Mouse (Mus musculus) lung, adult 2 months (tissue): ENCODE results near the gene Gpr3. TPM values are rescaled to one million over a fixed set of nuclear protein-coding genes. Genes with fewer than 3 reads are reported as not detected.

Source experiments
- DNase-seq: peaks from one replicate; pipeline ENCODE4 v3.0.0; 2022
- H3K4me1 ChIP-seq: fragments of 200-500 bp; 2 replicates; pipeline ENCODE4 v1.6.1; 2011; ENCODE audit warnings: low read length; ENCODE audit not compliant: control insufficient read depth, insufficient read depth
- H3K4me3 ChIP-seq: fragments of 200-500 bp; replicated peaks from 2 replicates; pipeline ENCODE3; 2011; ENCODE audit warnings: low read depth, mild to moderate bottlenecking, control low read depth, low read length; ENCODE audit errors: extremely low read depth
- CTCF ChIP-seq: fragments of 200-500 bp; IDR thresholded peaks from 2 replicates; pipeline ENCODE4 v1.5.1; 2011; ENCODE audit warnings: mild to moderate bottlenecking, low read length, control low read depth; ENCODE audit not compliant: insufficient read depth
- POLR2A ChIP-seq: fragments of 200-500 bp; IDR thresholded peaks from 2 replicates; pipeline ENCODE4 v1.6.1; 2011; ENCODE audit warnings: low read depth, mild to moderate bottlenecking, control low read depth, low read length, borderline replicate concordance; ENCODE audit errors: extremely low read depth
- WGBS: fragments of 180-500 bp; shearing (Covaris S2); methylation state at CpG from one replicate; pipeline ENCODE4 v1.1.7; 2018; 5-methylcytosine and 5-hydroxymethylcytosine counted together
- polyA plus RNA-seq: library from polyadenylated mRNA; depleted of rRNA; stranded (reverse); fragments of >200 nt; gene quantifications from 2 replicates; pipeline ENCODE4 v1.2.3, GENCODE M21; 2012; rRNA removed

The Gpr3 gene
- polyA plus RNA-seq = 0.18 and 0.60 TPM in 2 replicates

GRCm38 (mm10) chr4:133211751-133212561 lies at the start of gene Gpr3, which contains the start of gene Cd164l2:
Gene Gpr3, minus strand, starts transcription at chr4:133212536.
Gene Cd164l2, plus strand, starts transcription at chr4:133212131.
- Histone ChIP-seq H3K4me1 (peaks cover 6% of the 10 kb centered on the region), H3K4me3 (peak within 1 kb of the TSS; percentile 38)
- no peak for TF ChIP-seq POLR2A
- TF ChIP-seq CTCF = no peak
- DNase-seq = no peak
- WGBS = 4% methylated on average over 52 of the region's 52 CpGs

DNA sequence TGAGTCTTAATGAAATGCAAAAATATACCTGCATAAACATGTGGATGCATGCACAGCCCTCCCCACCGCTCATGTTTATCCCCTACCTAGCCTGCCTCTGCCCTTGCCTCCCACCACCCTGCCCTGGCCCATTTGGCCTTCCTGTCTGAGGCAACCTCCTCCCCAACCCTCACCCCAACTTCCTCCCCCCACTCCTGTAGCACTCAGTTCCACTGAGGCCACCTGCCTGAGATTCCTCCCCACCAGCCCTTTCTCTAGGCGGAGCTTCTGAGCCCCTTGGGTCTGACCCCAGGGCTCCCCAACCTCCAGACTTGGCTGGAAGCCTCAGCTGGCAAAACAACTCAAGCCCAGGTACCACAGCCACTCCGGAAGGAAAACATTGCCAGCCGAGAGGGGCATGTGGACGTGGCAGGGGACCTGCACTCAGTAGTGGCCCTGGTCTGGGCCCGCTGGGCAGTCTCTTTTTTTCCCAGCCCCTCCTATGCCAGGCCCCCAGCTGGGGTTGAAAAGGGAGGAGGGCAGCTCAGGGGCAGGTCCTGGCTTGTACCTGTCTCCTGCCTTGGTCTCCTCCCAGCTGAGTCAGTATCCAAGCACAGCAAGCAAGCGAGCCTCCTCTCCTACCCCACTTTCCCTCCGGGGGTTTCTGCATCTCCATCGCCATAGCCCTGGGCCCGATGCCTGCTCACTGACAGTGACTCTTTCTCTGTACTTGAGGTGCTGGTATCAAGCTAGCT lies 49.5 kb upstream of the Gpr3 start:
- 44% methylated on average over 10 of the region's 10 CpGs for WGBS
- no peak for DNase-seq
- TF ChIP-seq POLR2A = no peak
- no peak for TF ChIP-seq CTCF
- Histone ChIP-seq H3K4me3 (no peak overlapping the region), H3K4me1 (no peaks in the 10 kb centered on the region)

GRCm38 (mm10) chr4:133257798-133258408 lies 45.6 kb upstream of the Gpr3 start:
- H3K4me1 ChIP-seq = no peaks in the 10 kb centered on the region
- WGBS = 75% methylated on average over 12 of the region's 12 CpGs
- no peak for TF ChIP-seq CTCF
- TF ChIP-seq POLR2A = no peak
- no peak for DNase-seq
- no peak overlapping the region for H3K4me3 ChIP-seq

GRCm38 (mm10) chr4:133257230-133257629 lies 44.9 kb upstream of the Gpr3 start:
- H3K4me3 ChIP-seq = no peak overlapping the region
- WGBS = 43% methylated on average over 12 of the region's 12 CpGs
- TF ChIP-seq POLR2A = no peak
- TF ChIP-seq CTCF = no peak
- peak; percentile 38 for DNase-seq
- no peaks in the 10 kb centered on the region for H3K4me1 ChIP-seq

DNA sequence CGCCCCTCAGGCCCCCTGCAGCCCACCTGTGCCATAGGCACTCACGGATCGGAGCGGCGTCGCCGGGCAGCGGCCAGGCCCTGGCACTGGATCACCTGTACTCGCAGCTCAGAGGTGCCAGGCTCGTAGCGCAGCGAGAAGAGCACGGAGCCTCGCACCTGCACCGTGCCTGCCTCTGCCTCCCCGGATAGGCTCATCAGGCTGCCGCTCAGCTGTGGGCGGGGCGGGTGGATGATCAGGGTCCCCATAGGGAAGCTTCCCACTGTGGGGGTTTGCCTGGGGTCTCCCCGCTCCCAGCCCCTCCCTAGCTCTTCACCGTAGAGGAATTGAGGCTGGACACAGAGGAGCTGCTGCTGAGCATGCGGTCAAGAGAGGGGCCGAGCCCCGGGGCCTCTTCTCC lies 44.5 kb upstream of the Gpr3 start:
- TF ChIP-seq POLR2A (no peak), CTCF (no peak)
- H3K4me1 ChIP-seq = no peaks in the 10 kb centered on the region
- H3K4me3 ChIP-seq = no peak overlapping the region
- DNase-seq = no peak
- WGBS = 31% methylated on average over 24 of the region's 24 CpGs

DNA sequence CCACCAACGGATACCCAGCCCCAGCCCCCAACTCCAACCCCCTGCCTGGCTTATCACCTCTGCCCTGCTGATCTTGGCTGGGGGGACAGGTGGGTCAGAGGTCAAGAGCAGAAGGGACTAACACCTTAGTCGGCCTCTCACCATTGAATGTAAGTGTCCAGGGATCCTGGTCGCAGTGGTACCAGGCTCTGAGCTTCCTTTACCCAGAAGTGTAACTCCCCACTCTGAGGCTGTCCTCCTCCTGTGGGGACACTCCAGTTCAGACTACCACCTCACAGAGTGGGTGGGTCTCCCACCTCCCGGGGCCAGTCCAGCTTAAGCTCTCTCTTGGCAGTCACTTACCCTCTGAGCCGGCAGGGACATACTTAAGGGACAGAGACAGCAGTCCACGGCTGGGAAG lies 43.1 kb upstream of the Gpr3 start:
- no peak for DNase-seq
- H3K4me3 ChIP-seq = no peak overlapping the region
- no peaks in the 10 kb centered on the region for H3K4me1 ChIP-seq
- TF ChIP-seq POLR2A (no peak), CTCF (no peak)
- WGBS = 66% methylated on average over 6 of the region's 6 CpGs

- TF ChIP-seq POLR2A (no peak), CTCF (no peak)
- Histone ChIP-seq H3K4me3 (no peak overlapping the region), H3K4me1 (no peaks in the 10 kb centered on the region)
- no peak for DNase-seq
- 80% methylated on average over 12 of the region's 12 CpGs for WGBS
These were observed 41.1 kb upstream of the Gpr3 start for GRCm38 (mm10) chr4:133253412-133253811.

- WGBS = 70% methylated on average over 4 of the region's 4 CpGs
- peaks cover under 1% of the 10 kb centered on the region; the same call in 1 of the 2 replicates for H3K4me1 ChIP-seq
- DNase-seq = no peak
- H3K4me3 ChIP-seq = no peak overlapping the region
- no peak for TF ChIP-seq CTCF
- no peak for TF ChIP-seq POLR2A
These were observed 39.8 kb upstream of the Gpr3 start for GRCm38 (mm10) chr4:133252089-133252488.

DNA sequence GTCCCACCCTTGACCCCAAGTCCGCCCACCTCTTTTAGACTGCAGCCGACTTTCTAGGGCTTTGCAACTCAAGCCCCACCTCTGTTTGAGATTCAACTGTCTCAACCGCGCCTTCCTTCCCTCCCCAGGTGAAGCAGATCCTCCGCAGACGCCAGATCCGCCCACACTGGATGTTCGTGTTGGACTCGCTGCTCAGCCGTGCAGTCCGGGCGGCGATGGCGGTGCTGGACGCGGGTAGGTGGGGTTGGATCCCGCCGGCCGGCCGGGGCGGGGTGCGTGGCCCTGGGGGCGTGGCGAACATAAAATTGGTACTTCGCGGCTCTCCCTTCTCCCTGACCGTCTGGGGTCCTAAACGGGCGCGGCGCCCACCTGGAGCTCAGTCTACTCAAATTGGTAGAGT lies 38.9 kb upstream of the Gpr3 start:
- Histone ChIP-seq H3K4me3 (no peak overlapping the region), H3K4me1 (peaks cover 5% of the 10 kb centered on the region; the same call in 1 of the 2 replicates)
- no peak for DNase-seq
- TF ChIP-seq POLR2A (no peak), CTCF (no peak)
- 48% methylated on average over 31 of the region's 31 CpGs for WGBS
